Mouse (Mus musculus): Measurements from ENCODE around the gene Gm12830. TPM values are rescaled to one million over a fixed set of nuclear protein-coding genes. Genes with fewer than 3 reads are reported as not detected.

The Gm12830 gene
- not detected for polyA plus RNA-seq (2015; fragmentation: Illumina TruSeq; extraction: RNeasy Lipid Tissue Mini Kit (QIAGEN cat#74804); ENCODE audit: insufficient read depth, low replicate concordance)

GRCm38 (mm10) chr4:114821567-114822192, at the start of gene Gm12830:
Gene Gm12830 (plus strand): TSS chr4:114821722.

Other genes starting within 250 kb of the Gm12830 start
- gene Foxd2, start 87.2 kb downstream of the Gm12830 start, polyA plus RNA-seq (2015; fragmentation: Illumina TruSeq; extraction: RNeasy Lipid Tissue Mini Kit (QIAGEN cat#74804); ENCODE audit: insufficient read depth, low replicate concordance): 0.35 TPM
- not detected for gene Foxe3, start 104.3 kb downstream of the Gm12830 start, polyA plus RNA-seq (2015; fragmentation: Illumina TruSeq; extraction: RNeasy Lipid Tissue Mini Kit (QIAGEN cat#74804); ENCODE audit: insufficient read depth, low replicate concordance)
- 98.6 TPM for gene Cmpk1, start 165.5 kb downstream of the Gm12830 start, polyA plus RNA-seq (2015; fragmentation: Illumina TruSeq; extraction: RNeasy Lipid Tissue Mini Kit (QIAGEN cat#74804); ENCODE audit: insufficient read depth, low replicate concordance)
- 3.9 TPM for gene Stil, start 178.4 kb downstream of the Gm12830 start, polyA plus RNA-seq (2015; fragmentation: Illumina TruSeq; extraction: RNeasy Lipid Tissue Mini Kit (QIAGEN cat#74804); ENCODE audit: insufficient read depth, low replicate concordance)
- 11.7 TPM for gene Tal1, start 234.7 kb downstream of the Gm12830 start, polyA plus RNA-seq (2015; fragmentation: Illumina TruSeq; extraction: RNeasy Lipid Tissue Mini Kit (QIAGEN cat#74804); ENCODE audit: insufficient read depth, low replicate concordance)